Mouse (Mus musculus): ENCODE results near the gene Hspg2. TPM values are rescaled to one million over a fixed set of nuclear protein-coding genes. Genes with fewer than 3 reads are reported as not detected.
"Not testable (repeated sequence)": the region's sequence is repeated elsewhere in the genome, so short reads cannot be mapped to it uniquely, and the experiment has no call there.

Gene Hspg2
- total RNA-seq, 2 experiments from 2014 or later, result 105 to 107 TPM

GRCm38 (mm10) chr4:137578181-137578845 lies 109.7 kb downstream of the Hspg2 start:
- peak; percentile 39 for DNase-seq

- no peak for DNase-seq
These were observed 111.2 kb downstream of the Hspg2 start for GRCm38 (mm10) chr4:137579789-137580188.

GRCm38 (mm10) chr4:137580299-137580698 lies 111.7 kb downstream of the Hspg2 start:
- DNase-seq, result no peak

GRCm38 (mm10) chr4:137581815-137582214 lies 113.2 kb downstream of the Hspg2 start:
- no peak for DNase-seq

GRCm38 (mm10) chr4:137589095-137589494 lies 120.5 kb downstream of the Hspg2 start:
- DNase-seq, result not testable (repeated sequence)

GRCm38 (mm10) chr4:137589586-137589985 lies 121.0 kb downstream of the Hspg2 start:
- DNase-seq, result no peak

GRCm38 (mm10) chr4:137590961-137591360 lies 122.4 kb downstream of the Hspg2 start:
- DNase-seq, result no peak

- peak; percentile 99 for DNase-seq
These were observed 125.3 kb downstream of the Hspg2 start, which contains the start of gene Usp48 for GRCm38 (mm10) chr4:137593601-137594495. Gene Usp48, plus strand, starts transcription at chr4:137593755.

- DNase-seq, result peak; percentile 18
These were observed 126.1 kb downstream of the Hspg2 start for GRCm38 (mm10) chr4:137594496-137595270.

GRCm38 (mm10) chr4:137597098-137597630 lies 128.6 kb downstream of the Hspg2 start:
- DNase-seq, result no peak

- no peak for DNase-seq
These were observed 130.0 kb downstream of the Hspg2 start for GRCm38 (mm10) chr4:137598577-137598976.

- no peak for DNase-seq
These were observed 135.0 kb downstream of the Hspg2 start for GRCm38 (mm10) chr4:137603449-137604171.

- no peak for DNase-seq
These were observed 138.5 kb downstream of the Hspg2 start for GRCm38 (mm10) chr4:137607023-137607422.

GRCm38 (mm10) chr4:137609281-137609680 lies 140.7 kb downstream of the Hspg2 start:
- DNase-seq, result no peak

GRCm38 (mm10) chr4:137609702-137610101 lies 141.1 kb downstream of the Hspg2 start:
- no peak for DNase-seq

GRCm38 (mm10) chr4:137610256-137610655 lies 141.7 kb downstream of the Hspg2 start:
- no peak for DNase-seq

Small RNAs within 50 kb of the gene (microRNA-seq; reads per million reads assigned to microRNA genes)
- gene Mir7018 (ENCODE audit: borderline replicate concordance in 2 of 2), result 0 to 0.74 reads per million in 2 experiments

Other genes starting within 250 kb of the Hspg2 start
- gene Wnt4, start 191.3 kb upstream of the Hspg2 start, total RNA-seq (2021), result 10 to 100 TPM in 1 of 2 experiments, 1 to 10 TPM in 1; 6.4 to 10.0 TPM
- gene Cdc42, start 111.0 kb upstream of the Hspg2 start, total RNA-seq (2021), result 100 to 1,000 TPM; 159 to 174 TPM
- not detected for gene Cela3a, start 59.0 kb upstream of the Hspg2 start, total RNA-seq (2021)
- not detected for gene Cela3b, start 38.2 kb upstream of the Hspg2 start, total RNA-seq (2021)
- gene 1700013G24Rik, start 15.5 kb upstream of the Hspg2 start, total RNA-seq (2021), result not detected
- gene Ldlrad2, start 105.8 kb downstream of the Hspg2 start, total RNA-seq (2021), result not detected
- 10 to 100 TPM; 23.8 to 27.4 TPM for gene Usp48, start 125.0 kb downstream of the Hspg2 start, total RNA-seq (2021)
- gene Rap1gap, start 196.0 kb downstream of the Hspg2 start, total RNA-seq (2021), result 1 to 10 TPM; 8.0 to 9.4 TPM